Mouse (Mus musculus) stomach, postnatal 0 days (tissue): Measurements from ENCODE around the gene Acoxl.

Experiments used
- CTCF ChIP-seq: IDR thresholded peaks from 2 replicates; pipeline ENCODE4 v1.5.1; 2016; ENCODE audit warnings: antibody characterized with exemption, low read depth, mild to moderate bottlenecking, moderate library complexity
- EP300 ChIP-seq: optimal IDR thresholded peaks from 2 replicates; pipeline ENCODE3; 2016; ENCODE audit warnings: antibody characterized with exemption

GRCm38 (mm10) chr2:128065576-128065975 lies 226.9 kb downstream of the Acoxl start:
- TF ChIP-seq EP300 (no peak), CTCF (no peak)
